Mouse (Mus musculus) neural tube, embryonic 10.5 days (tissue): ENCODE measurements around the gene Theg.

Source experiments
- DNase-seq: peaks from one replicate; pipeline ENCODE4 v3.0.0-alpha.2; 2017; ENCODE audit warnings: low spot score; ENCODE audit errors: extremely low spot score

The Theg gene

GRCm38 (mm10) chr10:79556951-79557350 lies 30.2 kb downstream of the Theg start:
- no peak for DNase-seq

- no peak for DNase-seq
Measured at GRCm38 (mm10) chr10:79555238-79555724, 31.9 kb downstream of the Theg start.

GRCm38 (mm10) chr10:79554330-79555237 lies 32.5 kb downstream of the Theg start, which contains the start of gene Mier2:
Gene Mier2, minus strand, starts transcription at chr10:79555199.
- peak; percentile 84 for DNase-seq

- DNase-seq: no peak
Measured at GRCm38 (mm10) chr10:79553691-79554090, 33.4 kb downstream of the Theg start.

GRCm38 (mm10) chr10:79553176-79553575 lies 34.0 kb downstream of the Theg start:
- no peak for DNase-seq

- no peak for DNase-seq
Measured at GRCm38 (mm10) chr10:79552531-79552930, 34.6 kb downstream of the Theg start.

- no peak for DNase-seq
Measured at GRCm38 (mm10) chr10:79550366-79550765, 36.8 kb downstream of the Theg start.

- DNase-seq: no peak
Measured at GRCm38 (mm10) chr10:79548971-79549723, 38.0 kb downstream of the Theg start.

GRCm38 (mm10) chr10:79548546-79548945 lies 38.6 kb downstream of the Theg start:
- no peak for DNase-seq

GRCm38 (mm10) chr10:79547148-79547675 lies 39.9 kb downstream of the Theg start:
- DNase-seq: no peak

- DNase-seq: no peak
Measured at GRCm38 (mm10) chr10:79546483-79546882, 40.6 kb downstream of the Theg start.

GRCm38 (mm10) chr10:79545891-79546290 lies 41.2 kb downstream of the Theg start:
- no peak for DNase-seq

- DNase-seq: no peak
Measured at GRCm38 (mm10) chr10:79544631-79545030, 42.5 kb downstream of the Theg start.

- no peak for DNase-seq
Measured at GRCm38 (mm10) chr10:79543884-79544597, 43.1 kb downstream of the Theg start.

- DNase-seq: no peak
Measured at GRCm38 (mm10) chr10:79542171-79542570, 45.0 kb downstream of the Theg start.

GRCm38 (mm10) chr10:79541522-79541921 lies 45.6 kb downstream of the Theg start:
- no peak for DNase-seq

- DNase-seq: no peak
Measured at GRCm38 (mm10) chr10:79540746-79541145, 46.4 kb downstream of the Theg start.

- DNase-seq: no peak
Measured at GRCm38 (mm10) chr10:79539701-79540495, 47.2 kb downstream of the Theg start.

- DNase-seq: no peak
Measured at GRCm38 (mm10) chr10:79538873-79539272, 48.3 kb downstream of the Theg start.

GRCm38 (mm10) chr10:79538323-79538722 lies 48.8 kb downstream of the Theg start:
- no peak for DNase-seq
